Mouse (Mus musculus): ENCODE results near the gene Prr9. TPM values are rescaled to one million over a fixed set of nuclear protein-coding genes. Genes with fewer than 3 reads are reported as not detected.

Prr9 gene
- polyA plus RNA-seq (2012; rRNA removed; ENCODE audit: low replicate concordance), result not detected in 2 replicates

GRCm38 (mm10) chr3:92123847-92124246 is at the start of gene Prr9:
Gene Prr9, minus strand, starts transcription at chr3:92123947.

DNA sequence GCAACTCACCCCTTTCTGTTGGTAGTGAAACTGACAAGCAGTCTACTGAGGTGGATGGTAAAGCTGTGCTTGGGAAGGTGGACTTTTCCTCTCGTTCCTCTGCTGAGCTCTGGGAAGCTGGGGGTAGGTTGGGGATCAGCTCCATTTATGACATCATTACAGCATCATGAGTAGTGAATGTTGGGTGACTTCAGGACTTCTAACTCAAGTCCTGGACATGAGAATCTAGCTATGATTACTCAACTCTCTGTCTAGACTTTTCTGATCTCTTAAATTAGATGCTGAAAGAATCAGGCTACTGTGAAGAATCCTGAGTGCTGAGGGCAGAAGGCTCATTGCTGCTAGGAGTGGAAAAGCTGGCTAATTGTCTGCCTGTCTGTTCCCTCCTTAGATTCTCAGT is 18.9 kb upstream of the Prr9 start, which contains the start of gene Lelp1:
Gene Lelp1, minus strand, starts transcription at position 101 of the 400 bp plus-strand sequence.

GRCm38 (mm10) chr3:92083042-92083441 is 40.7 kb downstream of the Prr9 start, which contains the start of gene Lor:
Gene Lor, minus strand, starts transcription at chr3:92083142.

Other genes with a start within 250 kb of the Prr9 start
- gene Pglyrp3, start 109.4 kb downstream of the Prr9 start, polyA plus RNA-seq (2012; rRNA removed; ENCODE audit: low replicate concordance), result not detected in 2 replicates
- gene Lor, start 40.8 kb downstream of the Prr9 start, polyA plus RNA-seq (2012; rRNA removed; ENCODE audit: low replicate concordance), result 0.54 TPM in 1 of 2 replicates, not detected in the other
- gene Lelp1, start 18.8 kb upstream of the Prr9 start, polyA plus RNA-seq (2012; rRNA removed; ENCODE audit: low replicate concordance), result not detected in 2 replicates
- gene Sprr2a1, start 91.9 kb upstream of the Prr9 start, polyA plus RNA-seq (2012; rRNA removed; ENCODE audit: low replicate concordance), result 0.62 TPM in 1 of 2 replicates, not detected in the other
- 6.5 and 104 TPM in 2 replicates for gene Sprr2a2, start 92.0 kb upstream of the Prr9 start, polyA plus RNA-seq (2012; rRNA removed; ENCODE audit: low replicate concordance)
- gene Sprr2a3, start 161.5 kb upstream of the Prr9 start, polyA plus RNA-seq (2012; rRNA removed; ENCODE audit: low replicate concordance), result 0.27 and 7.1 TPM in 2 replicates
- gene Sprr2b, start 192.7 kb upstream of the Prr9 start, polyA plus RNA-seq (2012; rRNA removed; ENCODE audit: low replicate concordance), result 1.1 TPM in 1 of 2 replicates, not detected in the other
- 0.63 TPM in 1 of 2 replicates, not detected in the other for gene Sprr2d, start 215.2 kb upstream of the Prr9 start, polyA plus RNA-seq (2012; rRNA removed; ENCODE audit: low replicate concordance)
- gene Sprr2e, start 228.2 kb upstream of the Prr9 start, polyA plus RNA-seq (2012; rRNA removed; ENCODE audit: low replicate concordance), result 0.60 TPM in 1 of 2 replicates, not detected in the other
- gene Sprr2f, start 241.2 kb upstream of the Prr9 start, polyA plus RNA-seq (2012; rRNA removed; ENCODE audit: low replicate concordance), result 2.5 and 478 TPM in 2 replicates